Mouse (Mus musculus) kidney, postnatal 4 days (tissue): Measurements from ENCODE around the gene Srgap2.
"Not testable (repeated sequence)": the region's sequence is repeated elsewhere in the genome, so short reads cannot be mapped to it uniquely, and the experiment has no call there.

ENCODE experiments used
- DNase-seq, 2 experiments: peaks; one replicate each; pipeline ENCODE4 v3.0.0; 2021; ENCODE audit warnings: mixed read lengths in 2 of 2

Gene Srgap2

GRCm38 (mm10) chr1:131288938-131289337 is 238.2 kb downstream of the Srgap2 start:
- no peak for DNase-seq

GRCm38 (mm10) chr1:131287267-131287666 is 239.9 kb downstream of the Srgap2 start:
- DNase-seq: no peak

- DNase-seq: no peak
These were observed 240.3 kb downstream of the Srgap2 start for GRCm38 (mm10) chr1:131286803-131287202.

- DNase-seq: no peak
These were observed 242.5 kb downstream of the Srgap2 start for GRCm38 (mm10) chr1:131284616-131285015.

- no peak for DNase-seq
These were observed 243.0 kb downstream of the Srgap2 start for GRCm38 (mm10) chr1:131284167-131284566.

- no peak for DNase-seq
These were observed 245.4 kb downstream of the Srgap2 start for GRCm38 (mm10) chr1:131281731-131282130.

GRCm38 (mm10) chr1:131280280-131280679 is 246.9 kb downstream of the Srgap2 start:
- no peak for DNase-seq

- DNase-seq: peak in 1 of 2 experiments; percentile 22
These were observed 247.7 kb downstream of the Srgap2 start, which contains the start of gene Ikbke for GRCm38 (mm10) chr1:131279456-131279776. Gene Ikbke (minus strand): TSS chr1:131279606.

GRCm38 (mm10) chr1:131278606-131279455 is 248.3 kb downstream of the Srgap2 start:
- DNase-seq: peak in 1 of 2 experiments; percentile 43

- peak; percentile 39 to 60 for DNase-seq
These were observed 250.3 kb downstream of the Srgap2 start for GRCm38 (mm10) chr1:131276831-131277230.

GRCm38 (mm10) chr1:131275577-131275976 is 251.6 kb downstream of the Srgap2 start:
- no peak for DNase-seq

GRCm38 (mm10) chr1:131274725-131275539 is 252.2 kb downstream of the Srgap2 start:
- peak in 1 of 2 experiments; percentile 56 for DNase-seq

GRCm38 (mm10) chr1:131269797-131270578 is 257.2 kb downstream of the Srgap2 start:
- DNase-seq: peak; percentile 84 to 86

GRCm38 (mm10) chr1:131268776-131269175 is 258.4 kb downstream of the Srgap2 start:
- DNase-seq: no peak

GRCm38 (mm10) chr1:131263905-131264304 is 263.2 kb downstream of the Srgap2 start:
- no peak for DNase-seq

- peak; percentile 83 to 84 for DNase-seq
These were observed 266.9 kb downstream of the Srgap2 start for GRCm38 (mm10) chr1:131260309-131260656.

- no peak for DNase-seq
These were observed 267.4 kb downstream of the Srgap2 start for GRCm38 (mm10) chr1:131259632-131260308.

GRCm38 (mm10) chr1:131257288-131257687 is 269.9 kb downstream of the Srgap2 start:
- DNase-seq: no peak

- DNase-seq: not testable (repeated sequence)
These were observed 274.5 kb downstream of the Srgap2 start for GRCm38 (mm10) chr1:131252516-131253250.

GRCm38 (mm10) chr1:131246433-131247395 is 280.4 kb downstream of the Srgap2 start:
- peak; percentile 63 to 72 for DNase-seq
